Mouse (Mus musculus) mouse embryonic stem cell (cell line): ENCODE measurements around the gene Prrg2.

Experiments
- in situ Hi-C, 2 experiments: fragments of 300-500 bp; cut with MboI; formaldehyde crosslinking; loops; 1 replicate in 1 of 2; 3 replicates in 1 of 2; pipeline ENCODE4 v1.14.3; 2019 to 2020; ENCODE audit warnings: low sequenced_read_pairs in 2 of 2, low pct_unique_long_range_greater_than_20kb in 1 of 2, mixed read lengths in 1 of 2; ENCODE audit not compliant: unreplicated experiment in 1 of 2

The Prrg2 gene

GRCm38 (mm10) chr7:45091001-45091990 lies 28.8 kb upstream of the Prrg2 start:
- in situ Hi-C loops: no loop called here

- in situ Hi-C loops: no loop called here
Measured at GRCm38 (mm10) chr7:45090251-45090977, 27.9 kb upstream of the Prrg2 start.

- in situ Hi-C loops: no loop called here
Measured at GRCm38 (mm10) chr7:45088597-45088996, 26.1 kb upstream of the Prrg2 start.

GRCm38 (mm10) chr7:45086084-45086483 lies 23.6 kb upstream of the Prrg2 start:
- in situ Hi-C loops: no loop called here

GRCm38 (mm10) chr7:45083300-45083890 lies 20.9 kb upstream of the Prrg2 start:
- in situ Hi-C loops: no loop called here

GRCm38 (mm10) chr7:45082401-45083299 lies 20.2 kb upstream of the Prrg2 start:
- in situ Hi-C loops: no loop called here

- in situ Hi-C loops: no loop called here
Measured at GRCm38 (mm10) chr7:45081016-45081415, 18.5 kb upstream of the Prrg2 start.

- in situ Hi-C loops: no loop called here
Measured at GRCm38 (mm10) chr7:45079856-45080255, 17.4 kb upstream of the Prrg2 start.

- in situ Hi-C loops: no loop called here
Measured at GRCm38 (mm10) chr7:45078513-45078912, 16.0 kb upstream of the Prrg2 start.

GRCm38 (mm10) chr7:45077829-45078228 lies 15.4 kb upstream of the Prrg2 start:
- in situ Hi-C loops: no loop called here

- in situ Hi-C loops: no loop called here
Measured at GRCm38 (mm10) chr7:45077322-45077721, 14.8 kb upstream of the Prrg2 start.

- in situ Hi-C loops: no loop called here
Measured at GRCm38 (mm10) chr7:45076501-45076900, 14.0 kb upstream of the Prrg2 start.

GRCm38 (mm10) chr7:45075405-45075804 lies 12.9 kb upstream of the Prrg2 start:
- in situ Hi-C loops: no loop called here

GRCm38 (mm10) chr7:45073949-45074348 lies 11.5 kb upstream of the Prrg2 start:
- in situ Hi-C loops: no loop called here

GRCm38 (mm10) chr7:45073171-45073707 lies 10.8 kb upstream of the Prrg2 start:
- in situ Hi-C loops: no loop called here

GRCm38 (mm10) chr7:45072230-45072629 lies 9.8 kb upstream of the Prrg2 start:
- in situ Hi-C loops: no loop called here

- in situ Hi-C loops: no loop called here
Measured at GRCm38 (mm10) chr7:45069671-45070070, 7.2 kb upstream of the Prrg2 start.

GRCm38 (mm10) chr7:45068000-45068318 lies 5.5 kb upstream of the Prrg2 start:
- in situ Hi-C loops: no loop called here
